Mouse (Mus musculus): ENCODE measurements around the gene Lix1l. TPM values are rescaled to one million over a fixed set of nuclear protein-coding genes. Genes with fewer than 3 reads are reported as not detected.
A peak's percentile ranks its signal among the peaks of the same experiment; 100 is the strongest.

The Lix1l gene
- polyA plus RNA-seq (2014; fragmentation: Nextera tagmentation; extraction: Ambion mirVana), result 8.0 and 8.7 TPM in 2 replicates

DNA sequence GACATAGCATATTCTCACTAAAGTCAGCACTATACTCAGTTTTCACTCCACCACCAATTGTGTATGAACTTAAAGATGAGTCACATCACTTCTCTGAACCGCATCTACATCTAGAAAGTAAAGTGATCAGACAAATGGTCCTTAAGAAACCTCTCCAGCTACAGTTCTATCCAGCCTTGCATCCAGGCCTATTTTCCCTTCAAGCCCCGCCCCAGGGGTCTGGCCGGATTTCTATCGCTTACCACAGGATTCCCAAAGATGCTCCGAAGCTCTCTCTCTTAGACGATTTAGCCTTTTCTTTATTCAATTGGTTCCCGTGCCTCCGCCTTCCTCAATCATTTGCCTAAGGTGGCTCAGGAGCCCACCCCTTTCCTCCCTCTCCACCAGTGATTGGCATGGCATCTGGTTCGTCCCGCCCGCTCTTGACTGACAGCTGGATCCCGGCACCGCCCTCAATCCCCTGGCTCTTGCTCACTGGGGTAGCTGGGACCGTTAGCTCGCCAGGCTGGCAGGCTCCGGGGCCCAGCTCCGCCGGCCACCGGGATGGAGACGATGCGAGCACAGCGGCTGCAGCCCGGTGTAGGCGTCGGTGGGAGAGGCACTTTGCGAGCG is at the start of gene Lix1l:
TSS of gene Lix1l (plus strand) at position 511 of the 612 bp plus-strand sequence.
- Histone ChIP-seq H3K9ac (ENCODE audit: low read length) (peak within 1 kb of the TSS; percentile 89), H3K27me3 (ENCODE audit: control insufficient read depth, insufficient read depth, low read length) (peaks cover 6% of the 10 kb centered on the region)
- WGBS, result under 1% methylated on average over 27 of the region's 27 CpGs

DNA sequence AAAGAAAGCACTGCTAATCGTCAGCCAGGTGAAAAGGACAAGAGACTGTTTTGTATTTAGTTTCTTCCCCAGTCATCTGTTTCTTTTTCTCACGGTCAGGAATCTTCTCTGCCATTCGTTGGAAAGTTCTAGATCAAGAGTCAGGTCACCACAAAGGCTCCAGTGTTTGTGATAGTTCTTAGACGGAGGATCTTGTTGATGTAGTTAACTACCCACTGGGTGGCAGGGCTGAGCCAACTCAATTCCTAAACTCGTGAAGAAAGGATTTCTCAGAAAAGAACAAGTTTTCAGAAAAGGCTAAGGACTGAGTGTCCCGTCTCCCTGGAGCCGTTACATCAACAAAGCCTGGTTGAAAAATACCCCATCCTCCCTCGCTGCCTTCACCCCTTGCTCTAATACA is 49.7 kb upstream of the Lix1l start:
- peak; percentile 65 for DNase-seq (ENCODE audit: low spot score)
- Histone ChIP-seq H3K36me3 (ENCODE audit: control insufficient read depth, insufficient read depth, low read length) (no peaks in the 10 kb centered on the region), H3K9me3 (ENCODE audit: control insufficient read depth, low read length) (no peaks in the 10 kb centered on the region), H3K4me1 (ENCODE audit: control insufficient read depth, insufficient read depth, low read length) (no peaks in the 10 kb centered on the region), H3K4me2 (ENCODE audit: low read depth) (no peak overlapping the region), H3K4me3 (ENCODE audit: low read depth, low read length) (no peak overlapping the region), H3K27me3 (ENCODE audit: control insufficient read depth, insufficient read depth, low read length) (no peaks in the 10 kb centered on the region), H3K27ac (ENCODE audit: low read depth, low read length) (no peak overlapping the region), H3K9ac (ENCODE audit: low read length) (no peak overlapping the region)
- WGBS, result 33% methylated on average over 8 of the region's 8 CpGs
- ATAC-seq (ENCODE audit: insufficient read depth, low FRiP score, low TSS enrichment), result no peak

More for the DNA sequence above, at the start of gene Lix1l:
- DNase-seq (ENCODE audit: low spot score), result peak; percentile 94
- peak within 1 kb of the TSS; percentile 67 for H3K4me2 ChIP-seq (ENCODE audit: low read depth)
- no peaks in the 10 kb centered on the region for H3K9me3 ChIP-seq (ENCODE audit: control insufficient read depth, low read length)
- H3K36me3 ChIP-seq (ENCODE audit: control insufficient read depth, insufficient read depth, low read length), result no peaks in the 10 kb centered on the region
- H3K27ac ChIP-seq (ENCODE audit: low read depth, low read length), result peak within 1 kb of the TSS; percentile 82
- ATAC-seq (ENCODE audit: insufficient read depth, low FRiP score, low TSS enrichment), result peak; percentile 92
- peaks cover 39% of the 10 kb centered on the region for H3K4me1 ChIP-seq (ENCODE audit: control insufficient read depth, insufficient read depth, low read length)
- H3K4me3 ChIP-seq (ENCODE audit: low read depth, low read length), result peak within 1 kb of the TSS; percentile 86

DNA sequence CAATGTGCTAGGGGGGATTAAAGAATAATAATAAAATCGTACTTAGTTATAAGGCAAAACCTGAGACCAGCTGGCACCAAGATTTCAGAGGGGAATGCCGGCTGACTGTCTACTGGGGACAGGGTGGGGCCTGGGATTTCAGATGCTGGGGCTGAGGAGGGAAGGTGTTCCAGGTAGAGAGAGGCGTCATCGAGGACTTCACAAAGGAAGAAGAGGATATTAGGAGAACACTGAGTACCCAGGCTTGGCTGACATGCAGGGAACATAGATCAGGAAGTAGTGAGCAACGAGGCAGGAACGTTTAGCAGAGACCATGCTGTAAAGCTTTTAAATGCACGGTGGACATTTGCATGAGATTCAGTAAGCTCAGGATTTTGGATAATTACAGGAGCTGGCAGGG is 49.1 kb upstream of the Lix1l start:
- no peak overlapping the region for H3K9ac ChIP-seq (ENCODE audit: low read length)
- ATAC-seq (ENCODE audit: insufficient read depth, low FRiP score, low TSS enrichment) (no peak), DNase-seq (ENCODE audit: low spot score) (no peak)
- H3K4me2 ChIP-seq (ENCODE audit: low read depth), result no peak overlapping the region
- H3K36me3 ChIP-seq (ENCODE audit: control insufficient read depth, insufficient read depth, low read length), result no peaks in the 10 kb centered on the region
- H3K27me3 ChIP-seq (ENCODE audit: control insufficient read depth, insufficient read depth, low read length), result no peaks in the 10 kb centered on the region
- H3K4me3 ChIP-seq (ENCODE audit: low read depth, low read length), result no peak overlapping the region
- H3K4me1 ChIP-seq (ENCODE audit: control insufficient read depth, insufficient read depth, low read length), result peaks cover 4% of the 10 kb centered on the region
- no peak overlapping the region for H3K27ac ChIP-seq (ENCODE audit: low read depth, low read length)
- 85% methylated on average over 7 of the region's 7 CpGs for WGBS
- H3K9me3 ChIP-seq (ENCODE audit: control insufficient read depth, low read length), result no peaks in the 10 kb centered on the region

DNA sequence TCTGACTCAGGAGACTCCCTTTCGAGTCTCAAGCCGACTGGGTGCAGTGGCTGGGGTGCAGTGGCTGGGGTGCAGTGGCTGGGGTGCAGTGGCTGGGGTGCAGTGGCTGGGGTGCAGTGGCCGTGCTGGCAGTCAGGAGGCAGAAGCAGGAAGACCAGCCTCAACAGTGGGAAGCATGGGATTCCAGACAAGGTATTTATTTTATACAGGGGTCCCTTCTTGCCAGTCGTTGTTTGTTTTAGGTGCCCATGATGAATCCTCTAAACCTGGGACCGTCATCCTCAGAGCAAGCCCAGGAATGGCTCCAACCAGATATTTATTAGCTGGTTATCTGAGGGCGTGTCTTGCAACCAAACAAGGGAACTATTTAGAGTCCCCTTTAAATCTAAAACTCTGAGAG is 47.3 kb upstream of the Lix1l start:
- Histone ChIP-seq H3K27me3 (ENCODE audit: control insufficient read depth, insufficient read depth, low read length) (no peaks in the 10 kb centered on the region), H3K4me1 (ENCODE audit: control insufficient read depth, insufficient read depth, low read length) (peaks cover 6% of the 10 kb centered on the region), H3K9ac (ENCODE audit: low read length) (no peak overlapping the region), H3K27ac (ENCODE audit: low read depth, low read length) (no peak overlapping the region), H3K4me2 (ENCODE audit: low read depth) (no peak overlapping the region), H3K36me3 (ENCODE audit: control insufficient read depth, insufficient read depth, low read length) (no peaks in the 10 kb centered on the region), H3K9me3 (ENCODE audit: control insufficient read depth, low read length) (no peaks in the 10 kb centered on the region), H3K4me3 (ENCODE audit: low read depth, low read length) (no peak overlapping the region)
- 80% methylated on average over 6 of the region's 6 CpGs for WGBS
- ATAC-seq (ENCODE audit: insufficient read depth, low FRiP score, low TSS enrichment) (no peak), DNase-seq (ENCODE audit: low spot score) (no peak)

DNA sequence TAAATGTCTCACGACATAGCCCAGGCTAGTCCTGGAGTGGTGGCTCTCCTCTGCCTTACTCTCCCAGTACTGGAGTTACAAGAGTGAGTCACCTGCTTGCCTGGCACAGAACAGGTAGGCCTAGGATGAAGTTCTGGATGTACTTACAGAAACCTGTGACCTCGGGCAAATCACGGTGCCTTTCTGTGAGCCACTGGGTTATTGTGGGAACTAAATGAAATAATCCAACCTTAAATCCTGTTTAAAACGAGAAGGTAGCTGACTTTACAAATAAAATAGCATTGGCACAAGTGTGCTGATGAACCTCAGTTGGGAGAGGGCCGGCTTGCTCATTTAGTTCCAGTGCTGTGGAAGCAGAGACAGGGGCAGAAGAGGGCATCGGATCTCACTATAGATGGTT is 46.7 kb upstream of the Lix1l start:
- no peak for ATAC-seq (ENCODE audit: insufficient read depth, low FRiP score, low TSS enrichment)
- H3K27ac ChIP-seq (ENCODE audit: low read depth, low read length), result no peak overlapping the region
- H3K4me1 ChIP-seq (ENCODE audit: control insufficient read depth, insufficient read depth, low read length), result peaks cover 10% of the 10 kb centered on the region
- no peak for DNase-seq (ENCODE audit: low spot score)
- H3K27me3 ChIP-seq (ENCODE audit: control insufficient read depth, insufficient read depth, low read length), result no peaks in the 10 kb centered on the region
- 81% methylated on average over 6 of the region's 6 CpGs for WGBS
- H3K4me2 ChIP-seq (ENCODE audit: low read depth), result no peak overlapping the region
- H3K36me3 ChIP-seq (ENCODE audit: control insufficient read depth, insufficient read depth, low read length), result no peaks in the 10 kb centered on the region
- no peak overlapping the region for H3K9ac ChIP-seq (ENCODE audit: low read length)
- no peak overlapping the region for H3K4me3 ChIP-seq (ENCODE audit: low read depth, low read length)
- no peaks in the 10 kb centered on the region for H3K9me3 ChIP-seq (ENCODE audit: control insufficient read depth, low read length)

- 62% methylated on average over 12 of the region's 12 CpGs for WGBS
- DNase-seq (ENCODE audit: low spot score) (no peak), ATAC-seq (ENCODE audit: insufficient read depth, low FRiP score, low TSS enrichment) (no peak)
- H3K27me3 ChIP-seq (ENCODE audit: control insufficient read depth, insufficient read depth, low read length), result no peaks in the 10 kb centered on the region
- peaks cover 4% of the 10 kb centered on the region; the same call in 1 of the 2 replicates for H3K36me3 ChIP-seq (ENCODE audit: control insufficient read depth, insufficient read depth, low read length)
- H3K27ac ChIP-seq (ENCODE audit: low read depth, low read length), result no peak overlapping the region
- H3K4me1 ChIP-seq (ENCODE audit: control insufficient read depth, insufficient read depth, low read length), result peaks cover 18% of the 10 kb centered on the region
- H3K9ac ChIP-seq (ENCODE audit: low read length), result peak overlapping the region; percentile 15; the same call in 1 of the 2 replicates
- H3K9me3 ChIP-seq (ENCODE audit: control insufficient read depth, low read length), result no peaks in the 10 kb centered on the region
- H3K4me3 ChIP-seq (ENCODE audit: low read depth, low read length), result no peak overlapping the region
- H3K4me2 ChIP-seq (ENCODE audit: low read depth), result no peak overlapping the region
These were observed 45.8 kb upstream of the Lix1l start for GRCm38 (mm10) chr3:96555041-96555596.

DNA sequence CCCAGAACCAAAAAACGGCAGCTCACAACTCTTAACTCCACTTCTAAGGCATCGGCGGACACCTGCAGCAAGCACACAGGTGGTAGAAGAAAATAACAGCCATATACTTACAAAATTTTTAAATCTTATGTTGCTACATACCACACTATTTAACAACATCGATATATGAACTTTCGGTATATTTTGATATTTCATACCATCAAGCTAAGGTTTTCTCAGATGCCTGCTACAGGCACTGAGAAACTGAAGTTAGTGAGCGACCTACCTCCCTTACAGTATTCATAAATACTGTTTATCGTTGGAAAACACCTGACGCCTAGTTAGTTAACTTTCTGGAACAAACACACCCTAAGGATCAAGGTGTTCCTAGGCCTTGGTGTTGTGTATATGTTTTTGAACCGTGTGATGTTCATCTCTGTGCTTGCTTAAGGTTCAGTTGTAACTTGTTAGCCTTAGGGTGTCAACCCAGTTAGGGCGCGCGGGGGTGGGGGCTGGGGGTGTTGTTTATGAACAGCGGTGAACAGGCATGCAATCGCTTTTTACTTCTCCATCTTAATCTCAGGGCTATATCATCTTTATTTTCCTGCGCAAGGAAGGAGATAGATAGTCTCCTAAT is 44.8 kb upstream of the Lix1l start:
- ATAC-seq (ENCODE audit: insufficient read depth, low FRiP score, low TSS enrichment) (no peak), DNase-seq (ENCODE audit: low spot score) (no peak)
- no peaks in the 10 kb centered on the region for H3K9me3 ChIP-seq (ENCODE audit: control insufficient read depth, low read length)
- no peak overlapping the region for H3K9ac ChIP-seq (ENCODE audit: low read length)
- peaks cover 20% of the 10 kb centered on the region for H3K4me1 ChIP-seq (ENCODE audit: control insufficient read depth, insufficient read depth, low read length)
- no peaks in the 10 kb centered on the region for H3K27me3 ChIP-seq (ENCODE audit: control insufficient read depth, insufficient read depth, low read length)
- H3K36me3 ChIP-seq (ENCODE audit: control insufficient read depth, insufficient read depth, low read length), result peaks cover 5% of the 10 kb centered on the region
- H3K4me2 ChIP-seq (ENCODE audit: low read depth), result no peak overlapping the region
- 86% methylated on average over 15 of the region's 15 CpGs for WGBS
- H3K27ac ChIP-seq (ENCODE audit: low read depth, low read length), result no peak overlapping the region
- H3K4me3 ChIP-seq (ENCODE audit: low read depth, low read length), result no peak overlapping the region

- DNase-seq (ENCODE audit: low spot score) (no peak), ATAC-seq (ENCODE audit: insufficient read depth, low FRiP score, low TSS enrichment) (no peak)
- no peaks in the 10 kb centered on the region for H3K9me3 ChIP-seq (ENCODE audit: control insufficient read depth, low read length)
- peak overlapping the region; percentile 51 for H3K4me2 ChIP-seq (ENCODE audit: low read depth)
- H3K27me3 ChIP-seq (ENCODE audit: control insufficient read depth, insufficient read depth, low read length), result no peaks in the 10 kb centered on the region
- peak overlapping the region; percentile 32 for H3K9ac ChIP-seq (ENCODE audit: low read length)
- peak overlapping the region; percentile 77 for H3K4me3 ChIP-seq (ENCODE audit: low read depth, low read length)
- no peak overlapping the region for H3K27ac ChIP-seq (ENCODE audit: low read depth, low read length)
- peaks cover 20% of the 10 kb centered on the region for H3K4me1 ChIP-seq (ENCODE audit: control insufficient read depth, insufficient read depth, low read length)
- H3K36me3 ChIP-seq (ENCODE audit: control insufficient read depth, insufficient read depth, low read length), result peaks cover 6% of the 10 kb centered on the region
- 11% methylated on average over 22 of the region's 22 CpGs for WGBS
These were observed 44.0 kb upstream of the Lix1l start for GRCm38 (mm10) chr3:96556651-96557635.
